Mouse (Mus musculus) intestine, postnatal 0 days (tissue): ENCODE data around the gene Batf. TPM values are rescaled to one million over a fixed set of nuclear protein-coding genes. Genes with fewer than 3 reads are reported as not detected.

Experiments
- ATAC-seq: fragments of 200-750 bp; cut with Nextera tagmentation; 2 replicates; pipeline ENCODE4 v1.8.0; 2017; ENCODE audit warnings: mild to moderate bottlenecking, moderate TSS enrichment, moderate library complexity
- H3K27ac ChIP-seq: fragments of 300-500 bp; sonication (generic); 2 replicates; pipeline ENCODE4 v1.5.1; 2014; ENCODE audit warnings: mild to moderate bottlenecking, low read depth, low read length, moderate library complexity
- H3K27me3 ChIP-seq: fragments of 300-500 bp; sonication (generic); replicated peaks from 2 replicates; pipeline ENCODE4 v1.6.1; 2014; ENCODE audit warnings: low read length, mixed read lengths; ENCODE audit not compliant: control insufficient read depth, insufficient read depth
- H3K36me3 ChIP-seq: fragments of 300-500 bp; sonication (generic); 2 replicates; pipeline ENCODE4 v1.6.1; 2014; ENCODE audit warnings: mild to moderate bottlenecking, moderate library complexity; ENCODE audit not compliant: control insufficient read depth, insufficient read depth
- H3K4me1 ChIP-seq: fragments of 300-500 bp; sonication (generic); replicated peaks from 2 replicates; pipeline ENCODE4 v1.6.1; 2014; ENCODE audit warnings: antibody characterized with exemption, low read length, mixed read lengths; ENCODE audit not compliant: control insufficient read depth, insufficient read depth
- H3K4me2 ChIP-seq: fragments of 300-500 bp; sonication (generic); replicated peaks from 2 replicates; pipeline ENCODE4 v1.6.1; 2014; ENCODE audit warnings: low read depth, mild to moderate bottlenecking, moderate library complexity
- H3K4me3 ChIP-seq: fragments of 300-500 bp; sonication (generic); 2 replicates; pipeline ENCODE4 v1.5.1; 2014; ENCODE audit warnings: low read depth, low read length
- H3K9ac ChIP-seq: fragments of 300-500 bp; sonication (generic); 2 replicates; pipeline ENCODE4 v1.6.1; 2014; ENCODE audit warnings: mild to moderate bottlenecking, low read depth, low read length
- H3K9me3 ChIP-seq: fragments of 300-500 bp; sonication (generic); 2 replicates; pipeline ENCODE4 v1.6.1; 2016; ENCODE audit warnings: mixed run types; ENCODE audit not compliant: control insufficient read depth
- CTCF ChIP-seq: sonication (generic); IDR thresholded peaks from 2 replicates; pipeline ENCODE4 v1.5.1; 2016; ENCODE audit warnings: low read depth, mild to moderate bottlenecking, control low read depth, antibody characterized with exemption, moderate library complexity
- WGBS: fragments of 180-500 bp; shearing (Covaris S2); extraction: QIAGEN DNeasy Blood & Tissue Kit; methylation state at CpG from one replicate; pipeline ENCODE4 v1.1.7; 2014; 5-methylcytosine and 5-hydroxymethylcytosine counted together
- polyA plus RNA-seq: library from polyadenylated mRNA; unstranded; fragments of >200 nt; fragmentation: Nextera tagmentation; extraction: Ambion mirVana; gene quantifications from 2 replicates; pipeline ENCODE4 v1.2.1, GENCODE M21; 2015

Gene Batf
- polyA plus RNA-seq, 1 experiment from 2014 or later, result 2.5 TPM

- WGBS, result 74% methylated on average over 7 of the region's 7 CpGs
- no peaks in the 10 kb centered on the region for H3K36me3 ChIP-seq
- H3K4me1 ChIP-seq, result no peaks in the 10 kb centered on the region
- H3K27ac ChIP-seq, result no peak overlapping the region
- no peaks in the 10 kb centered on the region for H3K9me3 ChIP-seq
- no peak overlapping the region for H3K4me3 ChIP-seq
- H3K27me3 ChIP-seq, result no peaks in the 10 kb centered on the region
- H3K4me2 ChIP-seq, result no peak overlapping the region
- no peak for TF ChIP-seq CTCF
- ATAC-seq, result no peak
- H3K9ac ChIP-seq, result no peak overlapping the region
Observed at GRCm38 (mm10) chr12:85710695-85711094, 24.2 kb downstream of the Batf start.

DNA sequence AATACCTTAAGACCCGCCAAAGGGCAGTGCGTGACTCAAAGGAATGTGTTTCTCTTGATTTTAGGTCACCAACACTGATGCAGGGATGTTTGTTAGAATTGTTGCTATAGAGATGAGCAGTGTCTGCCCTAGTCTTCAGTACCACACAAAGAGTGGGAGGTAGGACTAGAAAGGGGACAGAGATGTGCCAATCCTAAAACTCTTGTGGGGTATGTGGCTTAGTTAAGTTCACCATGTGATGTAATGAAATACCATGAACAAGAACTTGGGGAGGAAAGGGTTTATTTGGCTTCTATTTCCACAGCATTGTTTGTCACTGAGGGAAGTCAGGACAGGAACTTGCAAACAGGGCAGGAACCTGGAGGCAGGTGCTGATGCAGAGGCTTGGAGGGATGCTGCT is 26.1 kb downstream of the Batf start:
- H3K9me3 ChIP-seq, result no peaks in the 10 kb centered on the region
- H3K36me3 ChIP-seq, result no peaks in the 10 kb centered on the region
- no peak for TF ChIP-seq CTCF
- no peaks in the 10 kb centered on the region for H3K4me1 ChIP-seq
- no peak for ATAC-seq
- H3K9ac ChIP-seq, result no peak overlapping the region
- no peak overlapping the region for H3K27ac ChIP-seq
- no peaks in the 10 kb centered on the region for H3K27me3 ChIP-seq
- WGBS, result 81% methylated on average over 2 of the region's 2 CpGs
- H3K4me2 ChIP-seq, result no peak overlapping the region
- H3K4me3 ChIP-seq, result no peak overlapping the region

GRCm38 (mm10) chr12:85714126-85714525 is 27.7 kb downstream of the Batf start:
- Histone ChIP-seq H3K27ac (no peak overlapping the region), H3K4me3 (no peak overlapping the region), H3K27me3 (no peaks in the 10 kb centered on the region), H3K4me1 (no peaks in the 10 kb centered on the region), H3K4me2 (no peak overlapping the region), H3K36me3 (no peaks in the 10 kb centered on the region), H3K9ac (no peak overlapping the region), H3K9me3 (no peaks in the 10 kb centered on the region)
- no peak for TF ChIP-seq CTCF
- no peak for ATAC-seq
- WGBS, result 95% methylated on average over 5 of the region's 5 CpGs

DNA sequence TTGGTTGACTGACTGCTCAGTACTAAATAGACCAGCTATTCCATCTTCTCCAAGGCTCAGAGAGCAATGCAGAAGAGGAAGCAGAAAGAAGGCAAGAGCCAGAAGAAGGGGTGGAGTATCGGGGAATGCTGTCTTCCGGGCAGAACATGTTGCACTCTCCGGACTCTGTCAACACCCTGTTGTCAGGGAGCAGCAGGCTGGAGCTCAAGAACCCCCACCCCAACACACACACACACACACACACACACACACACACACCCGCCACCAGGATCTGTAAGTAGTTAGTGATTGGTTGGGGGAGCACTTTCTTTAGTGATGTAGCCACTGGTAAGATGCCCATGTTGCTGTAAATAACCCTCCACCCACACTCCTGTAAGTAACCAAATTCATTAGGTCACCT is 38.8 kb downstream of the Batf start:
- H3K27ac ChIP-seq, result no peak overlapping the region
- no peaks in the 10 kb centered on the region for H3K9me3 ChIP-seq
- no peaks in the 10 kb centered on the region for H3K36me3 ChIP-seq
- ATAC-seq, result no peak
- no peaks in the 10 kb centered on the region for H3K27me3 ChIP-seq
- H3K4me1 ChIP-seq, result no peaks in the 10 kb centered on the region
- WGBS, result 49% methylated on average over 4 of the region's 4 CpGs
- no peak overlapping the region for H3K4me3 ChIP-seq
- H3K4me2 ChIP-seq, result no peak overlapping the region
- no peak overlapping the region for H3K9ac ChIP-seq
- TF ChIP-seq CTCF, result no peak

DNA sequence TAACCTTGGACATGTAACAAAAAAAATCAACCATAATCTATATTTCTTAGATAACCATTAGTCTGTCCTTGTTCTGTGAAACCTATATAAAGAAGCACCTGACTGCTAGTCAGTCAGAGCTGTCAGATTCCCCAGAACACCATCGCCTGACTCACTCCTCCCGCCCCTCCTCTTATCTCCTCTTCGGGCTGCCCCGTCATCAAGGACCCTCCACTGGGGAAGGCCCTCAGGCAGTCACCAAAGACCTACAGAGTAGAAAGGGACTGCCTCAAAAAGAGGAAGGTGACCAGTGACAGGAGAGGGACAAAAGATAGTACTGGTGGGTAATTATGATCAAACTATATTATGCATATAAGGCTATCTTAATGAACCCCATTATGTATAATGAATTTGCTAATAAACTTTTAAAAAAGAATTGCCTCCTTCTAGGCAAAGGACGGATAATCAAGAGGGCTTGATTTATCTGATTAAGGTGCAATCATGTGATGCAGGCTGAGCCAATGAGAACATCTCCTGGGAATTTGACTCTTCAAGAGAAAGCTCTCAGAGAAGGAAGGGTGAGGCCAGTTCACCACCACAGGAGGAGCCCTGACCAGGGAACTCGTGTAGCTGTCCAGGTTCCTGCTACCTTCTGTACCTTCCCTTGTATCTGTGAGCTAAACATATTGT is 40.4 kb downstream of the Batf start:
- no peak for ATAC-seq
- Histone ChIP-seq H3K4me2 (no peak overlapping the region), H3K4me1 (no peaks in the 10 kb centered on the region), H3K9me3 (no peaks in the 10 kb centered on the region), H3K27me3 (no peaks in the 10 kb centered on the region), H3K36me3 (no peaks in the 10 kb centered on the region), H3K27ac (no peak overlapping the region), H3K4me3 (no peak overlapping the region), H3K9ac (no peak overlapping the region)
- 39% methylated on average over 6 of the region's 6 CpGs for WGBS
- no peak for TF ChIP-seq CTCF

DNA sequence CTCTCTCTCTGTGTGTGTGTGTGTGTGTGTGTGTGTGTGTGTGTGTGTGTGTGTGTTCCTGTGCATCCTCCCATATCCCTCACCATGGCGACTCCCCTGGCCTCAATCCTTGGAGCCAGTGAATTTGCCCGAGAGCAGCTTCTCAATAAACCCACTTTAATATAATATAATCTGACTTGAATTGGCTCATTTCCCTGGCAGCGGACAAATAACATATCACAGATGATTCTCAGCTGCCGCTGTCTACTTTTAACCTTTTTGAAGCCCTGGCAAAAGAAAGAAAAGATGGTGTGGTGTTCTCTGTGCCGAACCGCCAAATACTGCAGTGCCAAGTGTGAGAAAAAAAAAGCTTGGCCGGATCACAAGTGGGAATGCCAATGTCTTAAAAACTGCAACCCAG is 41.7 kb downstream of the Batf start:
- no peaks in the 10 kb centered on the region for H3K9me3 ChIP-seq
- H3K9ac ChIP-seq, result no peak overlapping the region
- no peak overlapping the region for H3K4me2 ChIP-seq
- H3K36me3 ChIP-seq, result no peaks in the 10 kb centered on the region
- no peaks in the 10 kb centered on the region for H3K4me1 ChIP-seq
- H3K4me3 ChIP-seq, result no peak overlapping the region
- TF ChIP-seq CTCF, result no peak
- no peak for ATAC-seq
- no peak overlapping the region for H3K27ac ChIP-seq
- H3K27me3 ChIP-seq, result no peaks in the 10 kb centered on the region
- 66% methylated on average over 7 of the region's 7 CpGs for WGBS
